Mouse (Mus musculus): ENCODE data around the gene Gm28269.

Gm28269 gene

DNA sequence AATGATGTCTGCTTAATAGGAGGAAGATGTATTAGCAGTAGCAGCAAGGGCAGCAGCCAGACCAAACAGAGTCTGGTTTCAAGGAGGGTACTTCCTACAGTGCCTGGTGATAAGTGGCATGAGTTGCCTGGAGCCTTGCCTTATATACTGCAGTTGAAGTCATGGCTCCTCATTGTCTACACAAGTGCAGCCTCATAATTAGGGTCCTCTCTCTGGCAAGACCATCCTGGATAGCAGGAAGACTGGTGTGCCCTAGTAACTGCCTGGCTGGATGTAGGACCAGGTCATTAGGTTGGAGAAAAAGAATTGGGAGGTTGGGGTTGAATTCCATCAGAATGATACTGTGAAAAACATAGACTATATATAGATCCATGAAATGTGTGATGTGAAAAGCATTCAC is at the start of gene Gm28269:
TSS of gene Gm28269 (minus strand) at position 101 of the 400 bp plus-strand sequence.
- no peak for DNase-seq (ENCODE audit: low read depth, low spot score)

DNA sequence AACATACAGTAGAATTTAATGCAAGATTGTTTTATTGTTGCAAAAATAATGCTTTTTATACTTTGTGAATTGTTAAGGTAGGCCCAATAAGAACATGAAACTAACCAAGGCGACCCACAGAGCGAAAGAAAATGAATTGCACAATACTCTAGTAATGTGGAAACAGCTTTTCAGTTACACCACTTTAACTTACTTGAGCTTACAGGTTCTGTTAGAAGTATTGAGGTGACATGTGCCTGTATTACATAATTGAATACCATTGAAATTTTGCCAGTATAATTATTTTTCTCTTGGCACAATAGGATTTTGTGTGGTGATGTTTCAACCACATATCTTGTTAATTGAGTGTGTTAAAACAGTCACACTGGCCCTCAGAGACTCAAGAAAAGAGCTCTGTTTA is 28.0 kb downstream of the Gm28269 start:
- DNase-seq (ENCODE audit: low read depth, low spot score): no peak

DNA sequence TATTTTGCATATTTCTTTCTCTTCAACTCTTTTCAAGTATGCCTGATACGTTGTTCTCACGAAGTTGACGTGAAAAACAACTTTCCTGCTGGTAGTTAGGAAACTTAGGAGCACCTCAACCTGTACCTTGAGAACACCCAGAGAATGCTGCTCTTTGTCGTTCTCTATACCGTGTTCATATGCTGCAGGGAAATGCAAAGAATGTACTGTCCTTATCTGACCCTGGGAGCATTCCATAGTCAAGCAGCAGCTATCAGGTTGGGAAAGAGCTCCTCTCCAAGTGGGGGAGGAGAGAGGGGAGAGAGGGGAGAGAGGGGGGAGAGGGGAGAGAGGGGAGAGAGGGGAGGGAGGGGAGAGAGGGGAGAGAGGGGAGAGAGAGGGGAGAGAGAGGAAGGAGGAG is 29.6 kb downstream of the Gm28269 start:
- no peak for DNase-seq (ENCODE audit: low read depth, low spot score)

DNA sequence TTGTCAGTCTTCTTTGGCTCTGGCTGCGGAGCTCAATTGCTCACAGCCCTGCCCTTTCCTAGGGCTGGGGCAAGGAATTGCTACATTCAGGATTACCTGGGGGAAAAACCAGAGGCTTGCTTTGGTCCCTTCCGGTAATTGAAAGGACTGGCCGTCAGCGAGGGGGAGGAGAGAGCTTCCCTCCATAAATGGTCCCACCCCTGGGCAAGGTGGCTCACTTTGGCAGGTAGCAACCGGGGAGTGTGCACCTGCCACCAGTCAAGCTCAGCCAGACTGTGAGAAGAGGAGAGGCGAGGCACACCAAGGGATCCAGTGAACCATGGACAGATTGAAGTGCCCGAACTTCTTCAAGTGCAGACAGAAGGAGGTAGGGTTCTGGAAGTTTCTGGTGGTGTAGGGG is 30.1 kb downstream of the Gm28269 start, which contains the start of gene Slc6a14:
TSS of gene Slc6a14 (plus strand) at position 68 of the 400 bp plus-strand sequence.
- DNase-seq (ENCODE audit: low read depth, low spot score): no peak

DNA sequence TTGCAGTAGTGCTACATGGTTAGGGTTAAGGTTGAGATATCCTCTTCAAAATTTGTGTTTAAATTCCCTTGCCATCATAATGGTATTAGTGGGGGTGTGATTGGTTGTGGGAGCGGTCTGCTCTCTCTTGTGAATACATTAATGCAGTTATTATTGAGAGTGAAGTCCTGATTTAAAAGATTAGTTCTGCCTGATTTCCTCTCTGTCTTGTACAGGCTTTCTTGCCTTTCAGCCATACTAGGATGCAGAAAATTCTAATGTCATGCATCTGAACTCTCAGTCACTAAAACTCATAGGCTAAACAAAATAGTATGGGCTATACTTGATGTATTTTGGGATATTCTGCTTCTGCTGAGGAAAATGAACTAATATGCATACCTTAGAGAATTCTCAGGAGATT is 40.4 kb downstream of the Gm28269 start:
- no peak for DNase-seq (ENCODE audit: low read depth, low spot score)

DNA sequence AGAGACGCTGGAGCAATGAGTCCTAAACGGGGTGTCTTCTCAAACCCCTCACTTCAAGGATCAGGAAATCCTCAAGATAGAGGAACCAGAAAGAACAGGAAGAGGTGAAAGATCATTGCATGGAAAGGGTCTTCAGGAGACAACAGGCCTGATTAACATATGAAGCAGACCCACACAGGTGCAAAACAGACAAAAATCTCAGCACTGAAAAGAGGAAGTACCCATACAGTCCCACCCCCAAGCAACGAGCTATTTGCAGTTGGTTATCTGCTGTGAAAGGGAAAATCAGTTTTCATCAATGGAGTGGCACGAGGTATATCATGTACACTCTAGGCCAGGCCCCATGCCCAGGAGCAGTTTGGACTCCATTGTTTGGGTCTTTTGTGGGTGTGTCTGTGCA is 43.3 kb downstream of the Gm28269 start:
- DNase-seq (ENCODE audit: low read depth, low spot score): no peak

DNA sequence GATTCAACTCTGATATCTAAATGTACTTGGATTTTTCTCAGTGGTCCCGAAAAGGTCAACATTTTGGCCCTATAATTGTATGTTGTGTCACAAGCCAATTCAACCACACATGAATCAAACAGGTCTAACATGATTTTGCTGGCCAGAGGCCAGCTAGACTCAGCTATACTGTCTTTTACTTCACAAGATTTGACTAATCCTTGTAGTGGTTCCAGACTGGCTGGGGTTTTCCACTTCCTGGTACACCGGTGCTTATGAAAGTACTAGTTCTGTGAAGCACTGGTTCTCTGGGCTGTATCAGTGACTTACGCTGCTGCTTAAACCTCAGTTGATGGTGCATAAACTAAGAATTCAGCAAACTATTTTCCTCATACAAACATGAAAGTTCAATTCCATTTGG is 49.2 kb downstream of the Gm28269 start:
- DNase-seq (ENCODE audit: low read depth, low spot score): no peak

DNA sequence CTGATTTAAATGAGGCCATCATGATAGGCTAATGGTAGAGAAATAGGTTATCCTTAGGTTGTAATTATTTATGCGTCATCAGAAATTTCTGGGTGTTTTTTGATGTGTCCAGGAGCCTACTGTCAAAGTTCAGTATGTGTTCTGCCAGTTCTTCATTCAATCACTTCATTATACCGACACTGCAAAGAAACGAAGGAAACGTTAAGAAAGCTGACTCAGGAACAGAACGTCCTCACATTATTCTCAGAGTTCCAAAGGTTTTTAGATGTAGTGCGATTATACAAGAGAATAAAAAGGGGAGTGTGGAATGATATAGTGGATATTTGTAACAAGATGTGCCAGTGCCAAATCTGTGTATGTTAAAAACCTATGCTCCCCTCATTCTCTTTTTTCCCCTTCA is 49.7 kb downstream of the Gm28269 start:
- no peak for DNase-seq (ENCODE audit: low read depth, low spot score)

Measured in WW6 (cell line).